Mouse (Mus musculus) MEL (cell line): ENCODE measurements around the gene Ifi35. TPM values are rescaled to one million over a fixed set of nuclear protein-coding genes. Genes with fewer than 3 reads are reported as not detected.
A peak's percentile ranks its signal among the peaks of the same experiment; 100 is the strongest.

Source experiments
- DNase-seq: peaks from one replicate; pipeline ENCODE4 v3.0.0; 2011; ENCODE audit warnings: low read depth, low spot score
- H3K27ac ChIP-seq: 2 replicates; pipeline ENCODE4 v1.5.1; 2012; ENCODE audit warnings: low read depth, mild to moderate bottlenecking, control low read depth, low read length, moderate library complexity; ENCODE audit not compliant: control insufficient read depth
- H3K27me3 ChIP-seq, 2 experiments: fragments of 150-350 bp in 1 of 2; sonication (generic) in 1 of 2; 2 replicates each; pipeline ENCODE4 v1.6.1; 2012; ENCODE audit warnings: low read length in 2 of 2, mild to moderate bottlenecking in 2 of 2, improper control_type of control experiment in 1 of 2, moderate library complexity in 1 of 2; ENCODE audit not compliant: insufficient read depth in 2 of 2, control insufficient read depth in 1 of 2
- H3K36me3 ChIP-seq, 2 experiments: 2 replicates each; pipeline ENCODE4 v1.6.1; 2012 to 2014; ENCODE audit warnings: low read length in 2 of 2, improper control_type of control experiment in 1 of 2, inconsistent platforms in 1 of 2, mild to moderate bottlenecking in 1 of 2; ENCODE audit not compliant: insufficient read depth in 2 of 2, control insufficient read depth in 1 of 2
- H3K4me1 ChIP-seq, 2 experiments: fragments of 150-350 bp in 1 of 2; sonication (generic) in 1 of 2; 2 replicates each; pipeline ENCODE4 v1.6.1; 2012; ENCODE audit warnings: low read length in 2 of 2, improper control_type of control experiment in 1 of 2, mild to moderate bottlenecking in 1 of 2; ENCODE audit not compliant: insufficient read depth in 2 of 2, control insufficient read depth in 1 of 2
- H3K4me3 ChIP-seq, 2 experiments: fragments of 150-350 bp in 1 of 2; sonication (generic) in 1 of 2; 2 replicates each; pipeline ENCODE4 v1.5.1; 2012; ENCODE audit warnings: low read depth in 2 of 2, low read length in 2 of 2, mild to moderate bottlenecking in 2 of 2, moderate library complexity in 2 of 2, control low read depth in 1 of 2, improper control_type of control experiment in 1 of 2; ENCODE audit not compliant: control insufficient read depth in 1 of 2, insufficient read depth in 1 of 2
- H3K79me2 ChIP-seq: 2 replicates; pipeline ENCODE4 v1.6.1; 2012; ENCODE audit warnings: mild to moderate bottlenecking, low read length, moderate library complexity; ENCODE audit not compliant: control insufficient read depth, poor library complexity, insufficient read depth
- H3K9ac ChIP-seq: 2 replicates; pipeline ENCODE4 v1.6.1; 2012; ENCODE audit warnings: low read depth, mild to moderate bottlenecking, control low read depth, low read length, moderate library complexity; ENCODE audit not compliant: control insufficient read depth, poor library complexity, severe bottlenecking
- H3K9me3 ChIP-seq: fragments of 150-350 bp; sonication (generic); replicated peaks from 2 replicates; pipeline ENCODE4 v1.6.1; 2012; ENCODE audit warnings: mild to moderate bottlenecking, low read length, improper control_type of control experiment, moderate library complexity; ENCODE audit not compliant: insufficient read depth
- BHLHE40 ChIP-seq: IDR thresholded peaks from 2 replicates; pipeline ENCODE4 v1.6.1; 2012; ENCODE audit warnings: low read depth, mild to moderate bottlenecking, inconsistent platforms, low read length, improper control_type of control experiment, borderline replicate concordance
- CHD1 ChIP-seq: IDR thresholded peaks from 2 replicates; pipeline ENCODE4 v1.6.1; 2012; ENCODE audit warnings: low read depth, mild to moderate bottlenecking, inconsistent platforms, low read length, improper control_type of control experiment
- CHD2 ChIP-seq: IDR thresholded peaks from 2 replicates; pipeline ENCODE4 v1.6.1; 2011; ENCODE audit warnings: low read length, improper control_type of control experiment
- E2F4 ChIP-seq: IDR thresholded peaks from 2 replicates; pipeline ENCODE4 v1.6.1; 2011; ENCODE audit warnings: low read depth, low read length, improper control_type of control experiment, borderline replicate concordance
- ELF1 ChIP-seq: IDR thresholded peaks from 2 replicates; pipeline ENCODE4 v1.6.1; 2014; ENCODE audit warnings: low read depth, mild to moderate bottlenecking, inconsistent platforms, low read length, improper control_type of control experiment, moderate library complexity
- EP300 ChIP-seq, 2 experiments: IDR thresholded peaks; 2 replicates each; pipeline ENCODE4 v1.6.1; 2011; ENCODE audit warnings: improper control_type of control experiment in 2 of 2, low read length in 2 of 2, low read depth in 1 of 2, mild to moderate bottlenecking in 1 of 2
- ETS1 ChIP-seq: IDR thresholded peaks from 2 replicates; pipeline ENCODE4 v1.6.1; 2012; ENCODE audit warnings: low read depth, mild to moderate bottlenecking, inconsistent platforms, low read length, improper control_type of control experiment, moderate library complexity
- GABPA ChIP-seq: IDR thresholded peaks from 2 replicates; pipeline ENCODE4 v1.6.1; 2012; ENCODE audit warnings: low read depth, mild to moderate bottlenecking, inconsistent platforms, low read length, improper control_type of control experiment, moderate library complexity
- HCFC1 ChIP-seq: IDR thresholded peaks from 2 replicates; pipeline ENCODE4 v1.6.1; 2012; ENCODE audit warnings: low read depth, mild to moderate bottlenecking, inconsistent platforms, low read length, improper control_type of control experiment, moderate library complexity
- KAT2A ChIP-seq: conservative IDR thresholded peaks from 2 replicates; pipeline ENCODE4 v1.6.1; 2012; ENCODE audit warnings: low read depth, low read length, improper control_type of control experiment, inconsistent platforms
- MAX ChIP-seq: IDR thresholded peaks from 2 replicates; pipeline ENCODE4 v1.6.1; 2011; ENCODE audit warnings: low read length, improper control_type of control experiment
- MAZ ChIP-seq: IDR thresholded peaks from 2 replicates; pipeline ENCODE4 v1.6.1; 2012; ENCODE audit warnings: low read depth, mild to moderate bottlenecking, inconsistent platforms, low read length, improper control_type of control experiment
- MEF2A ChIP-seq: IDR thresholded peaks from 2 replicates; pipeline ENCODE4 v1.6.1; 2014; ENCODE audit warnings: low read depth, mild to moderate bottlenecking, inconsistent platforms, low read length, improper control_type of control experiment; ENCODE audit not compliant: poor library complexity, insufficient replicate concordance, severe bottlenecking; ENCODE audit errors: extremely low read depth
- MXI1 ChIP-seq: IDR thresholded peaks from 2 replicates; pipeline ENCODE4 v1.6.1; 2011; ENCODE audit warnings: mild to moderate bottlenecking, low read depth, low read length, improper control_type of control experiment
- NRF1 ChIP-seq: IDR thresholded peaks from 2 replicates; pipeline ENCODE4 v1.6.1; 2014; ENCODE audit warnings: low read depth, mild to moderate bottlenecking, inconsistent platforms, low read length, improper control_type of control experiment, moderate library complexity; ENCODE audit not compliant: poor library complexity, insufficient read depth, severe bottlenecking
- POLR2A ChIP-seq, 2 experiments: IDR thresholded peaks; 2 replicates each; pipeline ENCODE4 v1.6.1; 2011 to 2012; ENCODE audit warnings: low read length in 2 of 2, mild to moderate bottlenecking in 2 of 2, control low read depth in 1 of 2, improper control_type of control experiment in 1 of 2, low read depth in 1 of 2, moderate library complexity in 1 of 2; ENCODE audit not compliant: control insufficient read depth in 1 of 2, insufficient read depth in 1 of 2, poor library complexity in 1 of 2
- POLR2AphosphoS5 ChIP-seq: IDR thresholded peaks from 2 replicates; pipeline ENCODE4 v1.6.1; 2012; ENCODE audit warnings: low read depth, borderline replicate concordance, mild to moderate bottlenecking, inconsistent platforms, low read length, moderate library complexity, mixed read lengths
- RAD21 ChIP-seq: IDR thresholded peaks from 2 replicates; pipeline ENCODE4 v1.6.1; 2011; ENCODE audit warnings: mild to moderate bottlenecking, low read depth, low read length, improper control_type of control experiment
- SMC3 ChIP-seq: IDR thresholded peaks from 2 replicates; pipeline ENCODE4 v1.6.1; 2011; ENCODE audit warnings: low read depth, low read length, improper control_type of control experiment
- TAL1 ChIP-seq: IDR thresholded peaks from 2 replicates; pipeline ENCODE4 v1.6.1; 2012; ENCODE audit warnings: mild to moderate bottlenecking, inconsistent platforms, low read length, moderate library complexity, mixed read lengths
- TBP ChIP-seq: IDR thresholded peaks from 2 replicates; pipeline ENCODE4 v1.8.0; 2011; ENCODE audit warnings: low read depth, low read length, improper control_type of control experiment
- TCF12 ChIP-seq: IDR thresholded peaks from 2 replicates; pipeline ENCODE4 v1.6.1; 2014; ENCODE audit warnings: low read depth, mild to moderate bottlenecking, inconsistent platforms, low read length, improper control_type of control experiment, moderate library complexity
- UBTF ChIP-seq: IDR thresholded peaks from 2 replicates; pipeline ENCODE4 v1.6.1; 2012; ENCODE audit warnings: low read depth, mild to moderate bottlenecking, inconsistent platforms, low read length, improper control_type of control experiment, moderate library complexity, borderline replicate concordance; ENCODE audit not compliant: insufficient read depth
- USF1 ChIP-seq: IDR thresholded peaks from 2 replicates; pipeline ENCODE4 v1.6.1; 2014; ENCODE audit warnings: low read depth, mild to moderate bottlenecking, inconsistent platforms, low read length, improper control_type of control experiment, moderate library complexity
- USF2 ChIP-seq, 2 experiments: IDR thresholded peaks; 2 replicates each; pipeline ENCODE4 v1.6.1; 2011 to 2012; ENCODE audit warnings: improper control_type of control experiment in 2 of 2, low read length in 2 of 2, borderline replicate concordance in 1 of 2, inconsistent platforms in 1 of 2, low read depth in 1 of 2, mild to moderate bottlenecking in 1 of 2; ENCODE audit not compliant: insufficient read depth in 1 of 2
- ZC3H11A ChIP-seq: IDR thresholded peaks from 2 replicates; pipeline ENCODE4 v1.6.1; 2012; ENCODE audit warnings: low read depth, mild to moderate bottlenecking, inconsistent platforms, low read length, improper control_type of control experiment
- ZKSCAN1 ChIP-seq: IDR thresholded peaks from 2 replicates; pipeline ENCODE4 v1.6.1; 2012; ENCODE audit warnings: low read depth, mild to moderate bottlenecking, inconsistent platforms, low read length, improper control_type of control experiment, moderate library complexity
- ZMIZ1 ChIP-seq: IDR thresholded peaks from 2 replicates; pipeline ENCODE4 v1.6.1; 2012; ENCODE audit warnings: low read depth, mild to moderate bottlenecking, inconsistent platforms, low read length, improper control_type of control experiment, moderate library complexity
- ZNF384 ChIP-seq: IDR thresholded peaks from 2 replicates; pipeline ENCODE4 v1.6.1; 2012; ENCODE audit warnings: low read depth, mild to moderate bottlenecking, inconsistent platforms, low read length, improper control_type of control experiment
- polyA plus RNA-seq, 2 experiments: library from polyadenylated mRNA; stranded (reverse) in 1 of 2; unstranded in 1 of 2; fragments of >175 nt in 1 of 2; fragments of >200 nt in 1 of 2; gene quantifications; 2 replicates each; pipeline versions ENCODE4 v1.2.1 to v1.2.4; 2012; ENCODE audit warnings: low replicate concordance in 2 of 2, low read depth in 1 of 2; ENCODE audit not compliant: insufficient read length in 2 of 2, insufficient read depth in 1 of 2, missing spikeins in 1 of 2
- total RNA-seq: library from RNA; depleted of rRNA; stranded (reverse); fragments of 300-350 nt; gene quantifications from 2 replicates; pipeline ENCODE4 v1.2.3, GENCODE M21; 2012

The Ifi35 gene
- total and polyA plus RNA-seq, 3 experiments = 35.5 to 146 (median 64.4) TPM

- DNase-seq = peak; percentile 91
- peaks cover 6% of the 10 kb centered on the region; the same call in 1 of the 2 replicates for H3K79me2 ChIP-seq
- H3K36me3 ChIP-seq = peaks cover 0 to 27% of the 10 kb centered on the region in 2 experiments; a peak in 3 of 4 replicates
- no peaks in the 10 kb centered on the region for H3K27me3 ChIP-seq
- peak; percentile 89 for TF ChIP-seq NRF1
- TF ChIP-seq TCF12 = peak; percentile 23; the same call in 1 of the 2 replicates
- TF ChIP-seq TAL1 = no peak
- TF ChIP-seq MXI1 = peak; percentile 52
- no peak for TF ChIP-seq KAT2A
- no peak for TF ChIP-seq CHD2
- TF ChIP-seq ZNF384 = no peak
- peak in 1 of 2 experiments; percentile 20; a peak in 1 of 4 replicates for TF ChIP-seq EP300 (IDR thresholded peaks at IDR 0.05; ENCODE audit: low read depth in 1 of 2, low read length in 2 of 2)
- TF ChIP-seq ZMIZ1 = no peak
- no peak for TF ChIP-seq HCFC1
- TF ChIP-seq MAX = peak; percentile 73
- TF ChIP-seq SMC3 = no peak
- TF ChIP-seq USF2 (IDR thresholded peaks at IDR 0.05; ENCODE audit: borderline replicate concordance in 1 of 2, insufficient read depth in 1 of 2, low read depth in 1 of 2, low read length in 2 of 2) = no peak
- TF ChIP-seq RAD21 = no peak
- no peak for TF ChIP-seq GABPA
- no peak for TF ChIP-seq POLR2A (IDR thresholded peaks at IDR 0.05; ENCODE audit: control insufficient read depth in 1 of 2, insufficient read depth in 1 of 2, low read depth in 1 of 2, low read length in 2 of 2, poor library complexity in 1 of 2)
- TF ChIP-seq POLR2AphosphoS5 = no peak
- TF ChIP-seq TBP = peak; percentile 45; the same call in 1 of the 2 replicates
- no peak for TF ChIP-seq E2F4
- TF ChIP-seq BHLHE40 = peak; percentile 56; the same call in 1 of the 2 replicates
- TF ChIP-seq MAZ = peak; percentile 79
- TF ChIP-seq ELF1 = no peak
- TF ChIP-seq UBTF = peak; percentile 77; the same call in 1 of the 2 replicates
- no peak for TF ChIP-seq CHD1
- TF ChIP-seq ZKSCAN1 = no peak
- TF ChIP-seq ETS1 = no peak; the same call in 1 of the 2 replicates
- no peak for TF ChIP-seq MEF2A
- peak; percentile 78 for TF ChIP-seq USF1
- no peak for TF ChIP-seq ZC3H11A
- TF ChIP-seq, all 39 proteins: peak for 10
- Histone ChIP-seq H3K27ac (peak overlapping the region; percentile 82), H3K4me1 (peaks cover 12 to 33% of the 10 kb centered on the region in 2 experiments), H3K9me3 (no peaks in the 10 kb centered on the region), H3K9ac (peak overlapping the region; percentile 78), H3K4me3 (peak overlapping the region; percentile 70 to 82)
Measured at GRCm38 (mm10) chr11:101465101-101465868, 17.1 kb downstream of the Ifi35 start.
